Mouse (Mus musculus): ENCODE measurements around the gene Gsx1. TPM values are rescaled to one million over a fixed set of nuclear protein-coding genes. Genes with fewer than 3 reads are reported as not detected.
A peak's percentile ranks its signal among the peaks of the same experiment; 100 is the strongest.

Gene Gsx1
- polyA plus RNA-seq, 1 experiment, result not detected

DNA sequence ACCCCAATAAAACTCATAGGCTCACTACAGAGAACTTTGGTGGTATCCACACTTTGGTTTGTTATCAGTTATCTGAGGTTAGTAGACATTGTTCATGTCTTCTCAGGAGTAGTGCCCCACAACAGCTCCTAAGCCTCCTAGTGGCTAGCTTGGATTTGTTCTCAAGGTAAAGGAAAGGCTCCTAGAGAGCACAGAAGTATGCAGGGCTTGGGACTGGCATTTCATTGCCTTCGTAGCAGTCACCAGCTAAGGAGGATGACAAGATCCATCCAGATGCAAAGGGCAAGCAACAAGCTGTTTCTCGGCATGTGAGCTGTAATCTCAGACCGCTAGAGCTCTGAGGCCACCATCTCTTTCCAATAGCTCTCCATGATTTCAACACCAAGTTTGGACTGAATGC lies 14.4 kb upstream of the Gsx1 start:
- peaks cover 8% of the 10 kb centered on the region for H3K27me3 ChIP-seq (replicated peaks)

DNA sequence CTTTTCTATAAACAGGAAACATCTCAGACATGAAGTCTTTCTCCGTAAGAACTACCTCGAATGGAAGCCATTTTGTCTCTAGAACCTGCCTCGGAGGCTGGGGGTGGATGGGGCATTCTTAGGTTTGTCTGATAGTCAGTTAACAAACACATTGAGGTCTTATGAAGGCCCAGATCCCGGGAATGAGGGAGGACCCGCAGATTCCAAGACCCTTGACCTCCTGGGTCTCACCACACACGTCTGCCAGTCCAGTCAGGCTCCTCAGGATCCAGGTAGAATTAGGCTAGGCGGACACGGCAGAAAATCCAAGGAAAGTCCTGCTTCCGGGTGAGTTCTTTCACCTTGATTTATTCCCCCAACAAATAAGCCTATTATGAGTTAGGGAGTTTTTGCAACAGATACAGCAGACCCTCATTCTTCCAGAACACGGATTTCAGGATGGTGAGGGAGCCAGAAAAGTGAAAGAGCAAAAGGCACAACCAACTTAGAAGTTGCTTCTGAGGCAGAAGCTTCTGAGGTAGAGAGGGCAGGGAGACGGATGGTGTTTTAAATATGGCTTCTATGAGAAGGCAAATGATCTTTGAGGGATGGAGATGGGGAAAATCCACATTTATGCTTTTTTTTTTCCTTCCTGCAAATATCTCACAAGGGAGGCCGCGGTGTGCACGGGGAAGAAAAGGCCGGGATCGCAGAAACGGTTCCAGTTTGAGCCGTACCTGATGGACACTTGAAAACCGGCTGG lies 3.2 kb upstream of the Gsx1 start:
- Histone ChIP-seq H3K36me3 (replicated peaks; ENCODE audit: low read length) (no peaks in the 10 kb centered on the region), H3K9me3 (peaks cover 23% of the 10 kb centered on the region), H3K4me1 (peaks cover 41% of the 10 kb centered on the region), H3K4me3 (replicated peaks) (peak overlapping the region; percentile 11), H3K27me3 (replicated peaks) (peaks cover 82% of the 10 kb centered on the region)
- no peak for TF ChIP-seq FLI1 (IDR thresholded peaks at IDR 0.05; ENCODE audit: low read length)
- no peak for TF ChIP-seq GATA1 (IDR thresholded peaks at IDR 0.05; ENCODE audit: borderline replicate concordance, low read length)

More for the DNA sequence above, 14.4 kb upstream of the Gsx1 start:
- Histone ChIP-seq H3K4me1 (no peaks in the 10 kb centered on the region), H3K9me3 (peaks cover 16% of the 10 kb centered on the region), H3K36me3 (replicated peaks; ENCODE audit: low read length) (no peaks in the 10 kb centered on the region), H3K4me3 (replicated peaks) (no peak overlapping the region)
- TF ChIP-seq FLI1 (IDR thresholded peaks at IDR 0.05; ENCODE audit: low read length) (no peak), GATA1 (IDR thresholded peaks at IDR 0.05; ENCODE audit: borderline replicate concordance, low read length) (no peak)

DNA sequence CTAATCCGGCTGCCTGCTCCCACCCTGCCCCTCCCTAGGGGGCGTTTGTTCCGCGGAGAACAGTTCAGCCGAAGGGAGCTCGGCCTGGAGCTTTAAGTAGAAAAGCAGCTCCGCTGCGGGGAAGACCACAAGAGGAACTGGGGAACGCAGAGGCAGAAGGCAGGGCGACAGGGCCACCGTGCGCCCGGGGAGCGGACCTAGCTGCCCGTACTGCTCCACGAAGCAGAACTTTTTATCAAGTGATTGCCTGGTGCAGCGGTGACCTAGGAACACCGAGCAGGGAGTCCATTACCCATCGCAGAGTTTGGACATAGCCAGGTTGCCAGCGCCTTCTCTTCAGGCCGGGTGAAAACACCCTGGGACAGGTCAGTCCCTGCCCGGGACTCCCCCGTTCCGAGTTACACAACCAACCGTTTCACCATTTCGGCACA lies 2.5 kb upstream of the Gsx1 start:
- H3K27me3 ChIP-seq (replicated peaks), result peaks cover 88% of the 10 kb centered on the region

DNA sequence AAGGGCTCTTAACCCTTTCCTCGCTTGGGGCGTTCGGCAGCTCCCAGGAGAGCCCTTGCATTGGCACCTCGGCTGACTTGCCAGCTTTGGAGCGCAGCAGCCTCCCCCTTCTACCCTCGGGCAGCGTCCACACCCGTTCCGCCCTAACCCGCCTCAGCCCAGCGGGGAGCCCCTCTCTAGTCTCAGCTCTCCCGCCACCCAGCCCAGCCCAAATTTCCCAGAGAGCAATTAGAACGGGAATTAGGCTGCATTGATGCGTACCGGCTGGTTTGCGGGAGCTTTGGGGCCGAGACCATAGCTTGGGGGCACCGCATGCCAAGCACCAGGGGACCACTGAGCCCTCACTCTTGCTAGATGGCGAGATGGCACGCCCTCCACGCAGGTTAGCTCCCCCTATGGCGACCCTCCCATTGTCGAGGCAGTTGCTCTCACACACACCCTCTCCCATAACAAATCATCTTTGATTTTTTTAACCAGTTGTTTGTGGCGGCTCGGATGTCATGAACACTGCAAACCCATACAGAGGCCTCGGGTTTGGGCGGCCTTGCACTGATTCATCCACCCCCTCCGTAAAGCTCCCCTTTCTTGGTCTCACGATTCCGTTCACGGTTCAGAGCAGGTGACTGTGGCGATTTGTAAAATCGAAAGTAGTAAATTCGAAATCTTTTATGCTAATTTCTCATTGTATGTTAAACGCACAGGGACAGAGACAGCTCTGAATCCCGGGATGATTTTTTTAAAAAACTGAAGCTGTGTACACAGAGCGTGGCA lies 1.5 kb upstream of the Gsx1 start:
- Histone ChIP-seq H3K27me3 (replicated peaks) (peaks cover 94% of the 10 kb centered on the region), H3K4me1 (peaks cover 41% of the 10 kb centered on the region), H3K9me3 (peaks cover 22% of the 10 kb centered on the region)

More for the DNA sequence above, 2.5 kb upstream of the Gsx1 start:
- Histone ChIP-seq H3K36me3 (replicated peaks; ENCODE audit: low read length) (no peaks in the 10 kb centered on the region), H3K4me1 (peaks cover 41% of the 10 kb centered on the region), H3K4me3 (replicated peaks) (peak overlapping the region; percentile 88), H3K9me3 (peaks cover 23% of the 10 kb centered on the region)
- no peak for TF ChIP-seq GATA1 (IDR thresholded peaks at IDR 0.05; ENCODE audit: borderline replicate concordance, low read length)
- no peak for TF ChIP-seq FLI1 (IDR thresholded peaks at IDR 0.05; ENCODE audit: low read length)

DNA sequence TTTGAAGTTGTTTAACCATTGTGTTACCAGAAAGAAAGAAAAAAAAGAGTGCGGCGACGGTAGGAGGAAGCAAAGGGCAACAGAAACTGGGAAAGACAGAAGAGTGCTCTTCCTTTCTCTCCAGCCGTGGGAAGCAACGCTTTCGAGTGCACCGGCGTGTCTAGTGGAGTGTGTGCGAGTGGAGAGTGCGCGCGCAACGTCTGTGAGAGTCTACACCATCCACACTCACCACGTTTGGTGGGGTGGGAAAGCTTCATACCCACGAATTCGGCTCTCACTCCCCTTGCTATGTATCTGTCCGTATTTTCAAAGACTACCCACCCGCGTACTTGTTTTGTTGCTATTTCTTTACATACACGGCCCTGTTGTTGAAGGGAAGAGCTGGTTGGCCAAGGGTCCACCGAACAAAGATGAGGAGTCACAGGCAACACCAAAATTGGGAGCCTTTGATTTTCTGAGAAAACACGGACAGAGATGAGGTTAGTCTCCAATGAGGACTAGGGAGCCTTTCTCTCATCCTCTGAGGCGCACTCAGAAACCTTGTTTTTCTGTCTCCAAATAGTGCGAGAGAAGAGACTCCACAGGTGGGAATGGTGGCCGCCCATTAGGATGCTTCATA lies 835 bp upstream of the Gsx1 start:
- TF ChIP-seq GATA1 (IDR thresholded peaks at IDR 0.05; ENCODE audit: borderline replicate concordance, low read length) (no peak), FLI1 (IDR thresholded peaks at IDR 0.05; ENCODE audit: low read length) (no peak)
- peak overlapping the region; percentile 90 for H3K4me3 ChIP-seq (replicated peaks)
- H3K27me3 ChIP-seq (replicated peaks), result peaks cover 95% of the 10 kb centered on the region

More for the DNA sequence above, 1.5 kb upstream of the Gsx1 start:
- no peaks in the 10 kb centered on the region for H3K36me3 ChIP-seq (replicated peaks; ENCODE audit: low read length)
- TF ChIP-seq FLI1 (IDR thresholded peaks at IDR 0.05; ENCODE audit: low read length) (no peak), GATA1 (IDR thresholded peaks at IDR 0.05; ENCODE audit: borderline replicate concordance, low read length) (no peak)
- peak overlapping the region; percentile 90 for H3K4me3 ChIP-seq (replicated peaks)

DNA sequence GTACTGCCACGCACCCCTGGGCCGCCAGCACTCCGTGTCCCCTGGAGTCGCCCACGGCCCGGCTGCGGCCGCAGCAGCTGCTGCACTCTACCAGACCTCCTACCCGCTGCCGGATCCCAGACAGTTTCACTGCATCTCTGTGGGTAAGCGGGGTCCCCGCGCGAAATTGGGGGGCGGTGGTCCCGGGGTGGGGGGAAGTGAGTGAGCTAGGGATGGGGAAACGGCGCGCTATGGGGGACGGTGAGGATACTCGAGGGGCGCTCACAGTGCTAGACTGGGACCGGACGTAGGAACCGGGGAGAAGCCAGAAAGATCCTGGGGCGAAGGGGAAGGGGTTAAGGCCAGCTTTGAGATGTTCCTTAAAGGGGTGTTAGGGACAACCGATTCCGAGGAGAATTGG lies 660 bp downstream of the Gsx1 start:
- TF ChIP-seq GATA1 (IDR thresholded peaks at IDR 0.05; ENCODE audit: borderline replicate concordance, low read length) (no peak), FLI1 (IDR thresholded peaks at IDR 0.05; ENCODE audit: low read length) (no peak)
- Histone ChIP-seq H3K27me3 (replicated peaks) (peaks cover 93% of the 10 kb centered on the region), H3K4me1 (peaks cover 41% of the 10 kb centered on the region), H3K4me3 (replicated peaks) (peak overlapping the region; percentile 56), H3K36me3 (replicated peaks; ENCODE audit: low read length) (no peaks in the 10 kb centered on the region), H3K9me3 (peaks cover under 1% of the 10 kb centered on the region; the same call in 1 of the 2 replicates)

More for the DNA sequence above, 835 bp upstream of the Gsx1 start:
- Histone ChIP-seq H3K9me3 (peaks cover 15% of the 10 kb centered on the region), H3K4me1 (peaks cover 41% of the 10 kb centered on the region), H3K36me3 (replicated peaks; ENCODE audit: low read length) (no peaks in the 10 kb centered on the region)

DNA sequence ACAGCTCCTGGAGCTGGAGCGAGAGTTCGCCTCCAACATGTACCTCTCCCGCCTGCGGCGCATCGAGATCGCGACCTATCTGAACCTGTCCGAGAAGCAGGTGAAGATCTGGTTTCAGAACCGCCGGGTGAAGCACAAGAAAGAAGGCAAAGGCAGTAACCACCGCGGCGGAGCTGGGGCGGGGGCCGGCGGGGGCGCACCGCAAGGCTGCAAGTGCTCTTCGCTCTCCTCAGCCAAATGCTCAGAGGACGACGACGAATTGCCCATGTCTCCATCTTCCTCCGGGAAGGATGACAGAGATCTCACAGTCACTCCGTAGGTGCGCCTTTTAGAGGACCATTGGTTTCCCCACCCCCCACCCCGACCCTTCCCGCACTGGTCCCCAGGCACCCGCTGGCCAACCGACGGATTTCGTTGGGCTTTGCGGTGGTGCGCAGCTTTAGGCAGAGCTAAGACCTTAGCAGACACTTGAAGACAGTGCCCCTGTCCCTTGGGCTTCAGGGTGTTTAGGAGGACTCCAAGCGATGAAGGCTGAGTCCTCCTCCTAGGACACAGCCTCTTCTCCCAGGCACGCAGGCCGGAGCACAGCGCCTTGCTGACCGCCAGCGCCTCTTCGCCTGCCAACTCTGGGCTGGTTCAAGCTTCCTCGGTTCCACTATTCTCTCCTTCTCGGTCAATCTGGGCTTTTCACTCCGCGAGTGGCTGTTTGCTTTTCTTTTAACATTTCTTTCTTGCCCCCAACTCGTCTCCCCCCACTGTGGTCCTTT lies 1.5 kb downstream of the Gsx1 start:
- Histone ChIP-seq H3K36me3 (replicated peaks; ENCODE audit: low read length) (no peaks in the 10 kb centered on the region), H3K4me3 (replicated peaks) (no peak overlapping the region), H3K27me3 (replicated peaks) (peaks cover 90% of the 10 kb centered on the region), H3K4me1 (peaks cover 41% of the 10 kb centered on the region), H3K9me3 (no peaks in the 10 kb centered on the region)
- TF ChIP-seq GATA1 (IDR thresholded peaks at IDR 0.05; ENCODE audit: borderline replicate concordance, low read length) (no peak), FLI1 (IDR thresholded peaks at IDR 0.05; ENCODE audit: low read length) (no peak)

DNA sequence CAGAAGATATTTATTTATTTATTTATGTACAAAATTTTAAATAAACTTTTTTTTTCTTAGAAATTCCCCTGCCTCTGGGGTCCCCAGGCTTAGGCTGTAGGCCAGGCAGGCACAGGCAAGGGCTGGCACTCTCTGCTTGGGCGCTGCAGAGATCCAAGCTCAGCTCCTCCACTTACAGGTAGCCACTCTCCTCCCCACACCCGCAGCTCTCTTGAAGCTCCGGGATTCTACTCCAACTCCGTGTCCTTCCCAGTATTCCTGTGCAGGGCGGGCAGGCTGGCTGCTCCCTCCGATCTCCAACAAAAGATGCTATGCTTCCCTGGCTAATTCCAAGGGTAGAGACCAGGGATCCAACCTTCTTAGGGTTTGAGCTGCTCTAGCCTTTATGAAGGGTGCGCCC lies 2.4 kb downstream of the Gsx1 start:
- Histone ChIP-seq H3K9me3 (no peaks in the 10 kb centered on the region), H3K27me3 (replicated peaks) (peaks cover 86% of the 10 kb centered on the region), H3K4me1 (peaks cover 34% of the 10 kb centered on the region), H3K4me3 (replicated peaks) (no peak overlapping the region), H3K36me3 (replicated peaks; ENCODE audit: low read length) (no peaks in the 10 kb centered on the region)
- TF ChIP-seq GATA1 (IDR thresholded peaks at IDR 0.05; ENCODE audit: borderline replicate concordance, low read length) (no peak), FLI1 (IDR thresholded peaks at IDR 0.05; ENCODE audit: low read length) (no peak)

Measured in megakaryocyte, embryonic 14.5 days (primary cell).